Mouse (Mus musculus) A20 (cell line): ENCODE data around the gene Rasgrp1.

Experiments used
- DNase-seq: peaks from one replicate; pipeline ENCODE4 v3.0.0-alpha.2; 2011; ENCODE audit warnings: low read depth, low spot score

The Rasgrp1 gene

DNA sequence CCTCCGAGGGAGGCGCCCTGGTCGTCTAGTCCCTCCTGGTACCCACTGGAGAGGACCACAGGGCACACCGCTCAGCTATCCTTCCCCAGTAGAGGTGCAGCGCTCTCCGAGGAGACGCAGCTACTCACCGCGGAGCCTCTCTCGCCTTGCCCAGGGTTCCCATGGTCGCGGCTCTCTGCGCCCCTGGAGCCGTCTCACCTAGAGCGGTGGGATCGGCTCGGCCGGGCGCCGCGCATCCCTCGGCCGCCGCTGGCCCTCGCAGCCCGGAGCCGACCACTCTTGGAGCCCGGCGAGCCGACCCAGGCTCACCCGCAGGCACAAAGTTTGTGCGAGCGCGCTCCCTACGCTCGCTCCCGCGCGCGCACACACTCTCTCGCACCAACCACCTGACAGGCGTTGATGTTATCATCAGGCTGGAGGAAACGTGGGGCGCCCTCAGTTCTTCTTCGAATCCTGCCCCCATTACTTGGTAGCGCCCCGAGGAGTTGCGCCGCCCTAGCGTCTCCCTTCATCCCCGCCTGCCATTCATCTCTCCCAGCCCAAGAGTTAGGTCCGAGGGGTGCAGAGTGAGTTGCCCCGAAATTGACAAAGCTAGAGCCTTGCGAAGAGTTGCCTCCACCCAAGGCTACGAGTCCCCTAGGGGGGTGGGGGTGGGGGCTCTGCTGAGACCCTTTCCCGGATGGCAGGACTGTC lies at the start of gene Rasgrp1:
Gene Rasgrp1 (minus strand): TSS at position 455 of the 693 bp plus-strand sequence.
- peak; percentile 87 for DNase-seq

DNA sequence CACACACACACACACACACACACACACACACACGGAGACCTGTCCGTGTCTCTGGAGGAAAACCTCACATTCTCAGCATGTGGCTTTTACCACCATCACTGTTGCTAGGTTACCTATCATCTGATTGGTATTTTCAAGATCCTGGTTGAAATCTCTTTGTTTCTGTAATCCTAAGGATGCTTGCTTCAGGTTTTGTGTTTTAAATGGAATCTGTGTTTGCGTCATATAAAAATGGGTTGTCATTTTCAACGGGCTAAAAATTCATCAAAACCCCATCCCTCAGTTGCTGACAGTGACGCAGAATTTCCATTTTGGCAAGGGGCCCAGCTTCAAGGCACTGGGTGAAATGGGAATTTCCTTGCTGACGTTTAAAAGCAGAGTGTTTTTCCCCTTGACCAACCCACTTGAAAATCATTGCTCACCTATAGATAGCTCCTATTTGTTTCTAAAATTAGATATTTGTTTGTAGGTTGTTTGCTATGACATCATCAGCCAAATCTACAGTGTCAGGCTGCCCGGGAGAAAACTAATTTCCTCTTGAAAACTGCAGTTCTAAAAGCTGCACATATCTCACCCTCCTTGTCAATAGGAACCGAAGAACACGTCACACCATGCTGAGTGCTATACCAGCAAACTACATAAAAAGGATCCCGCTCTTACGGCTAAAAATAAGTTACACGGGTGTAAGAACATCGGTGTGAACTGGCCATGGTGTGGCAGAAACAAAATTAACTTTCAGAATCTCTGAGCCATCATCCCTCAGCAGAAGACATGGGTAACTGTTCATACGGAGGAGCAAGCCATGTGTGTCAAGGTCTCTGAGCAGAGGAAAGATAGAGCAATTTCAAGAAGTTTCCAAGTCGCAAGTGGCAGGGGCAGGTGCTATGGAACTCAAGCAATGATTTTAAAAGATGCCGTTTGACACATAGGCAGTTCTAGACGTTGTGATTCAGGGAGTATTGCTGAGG lies 47.4 kb upstream of the Rasgrp1 start:
- DNase-seq, result no peak

DNA sequence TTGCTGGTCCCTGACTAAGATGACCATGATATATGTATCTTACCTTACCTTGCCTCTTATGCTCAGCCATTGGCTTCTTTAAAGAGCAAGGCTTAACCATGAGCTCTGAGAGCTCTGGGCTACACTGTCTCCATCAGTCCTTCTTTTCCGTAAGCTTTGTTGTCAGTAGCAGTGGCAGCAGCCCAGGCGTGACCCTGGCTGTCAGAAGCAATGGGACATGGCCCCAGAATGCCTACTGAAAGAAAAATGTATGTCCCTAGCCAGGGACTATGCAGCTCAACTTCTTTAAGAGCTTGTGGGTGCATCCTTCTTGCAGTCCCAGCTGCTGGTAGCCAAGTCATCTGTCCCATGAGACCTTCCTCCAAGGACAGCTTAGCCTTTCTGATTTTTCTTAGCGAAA lies 46.7 kb upstream of the Rasgrp1 start:
- DNase-seq, result no peak

DNA sequence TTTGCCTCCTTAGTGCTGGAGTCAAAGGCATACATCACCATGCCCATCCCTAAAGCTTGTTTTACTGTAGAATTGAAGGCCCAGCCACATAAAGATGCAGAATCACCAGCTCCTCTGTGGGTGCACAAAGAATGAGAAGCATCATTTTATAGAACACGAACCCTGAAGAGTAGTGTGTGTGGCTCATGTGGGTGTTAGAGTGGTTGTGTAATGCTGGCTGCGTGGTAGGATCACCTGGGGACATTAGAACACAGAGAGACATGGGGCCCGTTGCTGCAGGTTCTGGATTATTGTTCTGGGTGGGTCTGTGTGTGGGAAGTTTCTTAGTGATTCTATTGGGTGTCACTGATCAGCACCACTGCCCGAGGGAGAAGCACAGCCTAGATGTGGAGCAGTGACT lies 45.3 kb upstream of the Rasgrp1 start:
- DNase-seq, result no peak

DNA sequence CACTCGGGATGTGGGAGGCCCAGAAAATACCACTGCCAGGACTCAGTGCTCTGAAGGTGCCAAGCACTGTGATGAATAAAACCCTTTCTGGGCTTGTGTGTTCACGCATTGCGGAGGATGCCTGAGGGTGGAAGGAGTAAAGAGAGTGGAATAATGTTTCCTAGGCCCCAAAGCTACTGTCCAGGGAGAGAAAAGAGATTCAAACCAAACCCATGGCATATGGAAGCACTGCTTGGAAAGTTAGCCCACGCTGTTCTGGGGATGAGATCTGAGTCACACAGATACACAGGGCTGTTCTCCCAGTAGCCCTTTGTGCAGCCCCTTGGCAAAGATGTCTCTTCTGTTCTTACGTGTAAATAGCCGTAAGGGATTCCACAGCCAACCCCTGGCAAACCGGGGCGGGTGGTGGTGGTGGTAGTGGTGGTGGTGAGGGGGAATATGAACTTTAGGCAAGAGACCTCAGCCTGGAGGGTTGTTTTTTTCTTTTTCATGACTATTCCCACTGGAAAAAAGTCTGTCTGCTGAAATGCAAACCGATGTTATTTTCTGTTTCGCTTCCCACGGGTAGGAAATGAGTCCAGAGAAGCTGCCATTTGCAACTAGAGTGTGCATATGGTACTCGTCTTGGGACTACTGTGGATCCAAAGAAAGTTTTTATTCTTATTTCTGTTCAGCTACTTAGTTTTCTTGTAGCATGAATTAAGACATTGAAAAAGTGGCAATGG lies 44.3 kb upstream of the Rasgrp1 start:
- no peak for DNase-seq

DNA sequence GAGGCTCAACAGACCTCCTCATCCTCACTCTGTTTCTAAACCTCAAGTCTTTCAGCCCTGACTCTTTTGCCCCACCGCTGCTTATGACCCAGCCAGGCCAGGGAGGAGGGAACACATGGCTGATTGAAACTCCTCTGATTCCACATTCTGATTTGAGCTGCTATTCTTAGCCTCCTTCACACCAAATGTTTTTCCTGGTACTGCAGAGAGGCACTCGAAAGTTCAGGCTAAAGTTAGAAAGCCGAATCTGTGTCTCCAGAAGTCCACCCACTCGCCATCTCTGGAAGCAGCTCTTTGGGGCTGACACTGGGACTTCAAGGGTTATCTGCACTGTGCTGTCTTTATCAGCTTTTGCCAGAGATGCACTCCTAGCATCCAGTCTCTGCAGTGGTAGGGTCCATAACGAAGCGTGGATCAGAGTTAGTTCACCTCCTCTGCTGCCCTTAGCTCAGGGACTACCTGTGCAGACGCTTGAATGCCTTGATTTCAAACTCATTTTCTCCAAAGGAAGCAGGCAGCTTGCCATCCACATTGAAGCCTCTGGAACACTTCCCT lies 43.3 kb upstream of the Rasgrp1 start:
- DNase-seq, result no peak

DNA sequence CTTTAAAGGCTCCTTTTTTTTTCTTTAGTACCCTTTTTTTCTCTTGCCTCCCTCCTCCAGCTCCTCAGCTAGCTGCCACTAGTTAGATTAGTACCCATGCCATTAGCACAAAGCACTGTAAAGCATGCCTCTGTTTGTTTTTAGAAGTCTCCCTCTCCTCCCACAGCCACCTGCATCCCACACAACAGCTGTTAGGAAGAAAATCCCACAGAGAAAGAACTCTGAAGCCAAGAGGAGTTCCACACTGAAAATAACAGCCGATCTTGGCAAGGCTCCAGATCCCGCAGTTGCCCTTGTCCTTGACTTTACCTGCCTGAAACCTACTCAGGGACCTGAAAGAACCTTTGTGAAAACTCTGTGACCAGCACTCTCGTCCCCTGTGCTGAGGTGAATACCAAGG lies 38.5 kb upstream of the Rasgrp1 start:
- no peak for DNase-seq

DNA sequence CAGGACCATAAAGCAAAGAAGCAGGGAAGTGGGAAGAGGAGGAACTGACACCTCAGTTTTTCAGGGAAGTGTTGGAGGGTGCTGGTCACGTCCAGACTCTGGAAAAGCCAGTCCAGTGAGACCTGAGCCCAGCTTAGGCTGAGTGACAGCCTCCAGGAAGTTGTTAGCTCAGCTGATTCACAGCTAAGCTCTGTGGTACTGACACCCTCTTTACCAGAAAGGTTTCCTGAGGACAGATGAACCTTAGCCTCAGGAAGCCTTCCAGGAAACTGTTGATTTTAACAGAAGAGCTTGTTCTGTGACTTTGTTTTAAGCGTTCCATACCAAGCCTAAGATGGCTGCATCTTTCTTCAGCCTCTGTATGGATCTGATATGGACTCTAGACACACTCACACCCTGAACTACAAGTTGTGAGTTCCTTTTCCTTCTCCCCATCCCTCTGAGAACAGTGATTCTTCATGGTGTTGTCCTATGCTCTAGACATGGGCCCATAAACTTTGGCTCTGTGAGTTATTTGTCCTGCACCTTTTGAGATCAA lies 31.6 kb upstream of the Rasgrp1 start:
- DNase-seq, result no peak

DNA sequence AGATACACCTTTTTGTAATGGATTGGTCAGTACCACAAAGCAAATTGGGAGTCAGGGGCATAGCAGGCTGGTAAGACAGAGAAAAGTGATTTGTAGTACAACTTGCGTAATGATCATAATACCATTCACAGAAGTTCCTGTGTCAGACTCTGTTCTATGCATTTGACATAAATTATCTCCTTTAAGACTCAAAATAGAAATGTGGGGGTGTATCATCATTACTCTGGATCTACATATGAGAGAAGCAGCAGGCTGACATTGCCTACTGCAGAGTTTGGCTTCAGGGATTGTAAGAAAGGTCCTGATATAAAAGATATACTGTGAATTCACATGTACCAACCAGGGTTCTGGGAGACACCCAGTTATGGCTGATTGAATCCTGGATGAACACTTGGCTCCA lies 28.9 kb upstream of the Rasgrp1 start:
- DNase-seq, result no peak

DNA sequence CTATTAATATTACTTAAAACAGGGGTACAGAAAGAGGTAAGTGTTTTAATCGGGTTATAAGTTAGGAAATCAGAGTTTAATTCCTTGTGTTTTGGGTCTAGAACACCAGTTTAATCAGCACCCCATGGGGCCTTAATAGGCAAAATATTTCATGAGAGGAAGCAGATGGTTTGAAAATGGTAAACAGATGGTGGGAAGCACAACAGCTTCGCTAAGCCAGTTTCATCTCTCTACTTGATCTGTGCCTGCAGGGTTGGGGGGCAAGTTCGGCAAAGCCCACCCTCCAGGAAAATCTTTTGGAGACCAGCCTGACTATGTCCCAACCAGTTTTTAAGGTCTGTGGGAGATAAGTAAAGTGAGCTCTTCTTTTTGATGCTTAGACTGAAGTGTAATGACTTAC lies 23.7 kb upstream of the Rasgrp1 start:
- DNase-seq, result no peak

DNA sequence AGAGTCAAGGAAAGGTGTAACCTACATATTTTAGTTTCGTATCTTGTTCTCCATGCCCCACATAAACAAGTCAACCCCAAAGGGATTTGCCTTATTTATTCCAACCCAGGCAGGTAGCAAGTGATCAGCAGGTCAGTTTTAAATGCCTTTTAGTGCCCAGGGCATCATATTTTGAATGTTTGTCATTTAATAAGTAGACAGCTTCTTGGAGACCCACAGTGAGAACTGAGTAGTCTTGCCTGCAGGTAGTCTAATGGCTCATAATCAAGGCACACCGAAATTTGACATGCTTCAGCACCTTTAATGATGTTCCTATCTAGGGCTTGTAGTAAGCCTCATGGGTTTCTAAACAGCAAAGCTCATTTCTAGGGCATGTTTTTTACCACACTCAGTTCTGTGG lies 21.3 kb upstream of the Rasgrp1 start:
- no peak for DNase-seq

DNA sequence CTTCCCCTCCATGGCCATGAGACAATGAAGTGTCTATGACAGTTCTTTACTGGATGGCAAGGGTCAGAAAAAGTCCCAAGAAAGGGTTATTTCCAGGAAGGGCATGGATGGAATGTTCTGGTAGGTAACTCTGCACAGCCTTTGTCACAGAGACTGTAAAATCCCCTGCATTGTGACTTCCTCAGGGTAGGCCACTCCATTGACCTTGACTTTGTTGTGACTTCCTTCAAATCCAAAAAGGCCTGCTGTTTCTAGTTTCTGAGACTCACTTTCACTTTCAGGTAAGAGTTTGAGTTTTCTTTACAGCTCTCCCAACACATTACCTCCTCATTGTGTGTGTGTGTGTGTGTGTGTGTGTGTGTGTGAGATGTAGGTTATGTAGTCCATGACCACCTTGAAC lies 15.1 kb upstream of the Rasgrp1 start:
- DNase-seq, result no peak

DNA sequence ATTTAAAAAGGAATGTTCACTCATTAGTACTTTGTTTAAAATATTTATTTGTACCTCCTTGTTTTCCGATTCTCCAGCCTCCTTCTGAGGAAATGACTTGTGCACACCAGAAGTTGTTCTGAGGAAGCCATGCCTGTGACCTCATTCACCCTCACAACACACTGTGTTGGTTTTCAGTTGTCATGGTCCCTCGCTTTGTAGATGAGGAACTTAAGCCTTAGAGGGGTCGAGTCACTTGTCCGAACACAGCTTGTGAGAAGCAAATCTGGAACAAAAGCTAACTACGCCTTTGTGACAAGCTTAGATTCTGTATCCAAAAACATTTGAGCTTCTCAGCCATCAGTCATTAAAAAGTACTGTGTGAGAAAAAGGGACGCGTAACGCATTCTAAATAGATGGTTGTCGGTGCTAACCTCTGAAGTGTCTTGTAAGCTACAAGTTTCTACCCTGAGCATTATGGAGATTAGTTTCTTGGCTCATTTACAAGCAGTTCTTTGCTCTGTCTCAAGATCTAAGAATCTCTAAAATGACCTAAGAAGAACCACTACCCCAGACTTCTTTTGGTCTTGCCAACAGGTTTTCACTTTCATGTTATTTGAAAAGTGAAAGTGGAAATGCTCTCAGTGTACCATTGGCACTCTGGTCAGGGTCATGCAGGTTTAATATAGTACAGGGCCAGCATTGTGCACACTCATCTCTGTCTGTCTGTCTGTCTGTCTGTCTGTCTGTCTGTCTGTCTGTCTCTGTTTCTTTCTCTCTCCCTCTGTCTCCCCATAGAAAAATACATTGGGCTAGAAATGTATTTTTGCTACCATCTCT lies 9.7 kb upstream of the Rasgrp1 start:
- peak; percentile 77 for DNase-seq

DNA sequence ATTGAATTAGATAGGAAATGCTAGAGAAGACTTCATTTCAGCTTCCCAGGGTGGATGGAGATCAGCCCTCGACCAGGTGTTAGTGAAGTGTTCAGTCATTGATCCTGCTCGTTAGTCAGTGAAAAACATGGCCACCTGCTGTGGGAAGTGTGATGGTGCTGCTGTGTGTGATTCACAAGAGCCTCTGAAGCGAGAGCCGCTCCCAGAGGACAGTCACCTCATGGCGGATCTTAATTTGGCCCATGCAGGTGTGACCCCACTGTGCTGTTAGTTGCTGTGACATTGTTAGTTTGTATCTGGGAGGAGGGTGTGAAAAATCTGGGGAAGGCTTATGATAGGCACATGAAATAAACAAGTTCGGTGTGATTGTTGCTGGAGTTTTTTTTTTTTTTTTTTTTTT lies 7.3 kb upstream of the Rasgrp1 start:
- DNase-seq, result peak; percentile 41

DNA sequence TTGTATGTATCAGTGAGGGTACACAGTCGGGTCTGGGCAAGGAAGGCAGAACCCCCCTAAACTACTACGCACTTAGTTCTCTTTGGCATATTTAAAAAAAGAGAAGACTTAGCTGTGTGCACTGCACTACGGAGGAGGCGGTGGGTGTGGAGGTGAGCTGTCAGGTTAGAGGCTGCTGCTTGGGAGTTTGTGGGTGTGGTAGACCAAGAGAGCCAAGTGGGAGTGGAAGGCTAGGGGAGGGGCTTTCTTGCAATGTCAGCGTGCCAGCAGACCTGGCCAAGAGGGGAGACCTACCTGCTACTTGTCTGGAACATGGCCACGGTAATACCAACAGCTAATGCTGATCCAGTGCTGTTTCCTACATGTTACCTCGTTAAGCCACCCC lies 431 bp upstream of the Rasgrp1 start:
- DNase-seq, result no peak

DNA sequence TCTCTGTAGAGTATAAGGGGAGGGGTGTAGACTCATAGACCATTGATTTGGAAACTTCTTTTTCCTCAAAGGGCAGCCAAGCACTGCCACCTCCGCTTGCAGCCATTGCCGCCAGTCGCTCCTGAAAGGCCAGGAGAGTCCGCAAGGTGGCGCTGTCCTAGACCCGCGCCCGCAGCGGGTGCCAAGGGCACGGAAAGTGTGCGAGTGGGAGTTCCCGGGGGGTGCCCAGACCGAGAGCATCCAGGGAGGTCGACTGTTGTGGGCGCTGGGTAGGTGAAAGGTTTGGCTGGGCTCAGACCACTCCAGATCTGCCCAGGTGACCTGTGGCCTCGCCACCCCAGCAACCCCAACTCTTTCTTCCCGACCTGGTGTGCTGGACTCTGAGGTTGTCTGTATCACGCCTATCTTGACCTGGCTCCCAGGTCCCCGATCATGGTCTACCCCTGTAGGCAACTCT lies 683 bp downstream of the Rasgrp1 start:
- DNase-seq, result peak; percentile 93

DNA sequence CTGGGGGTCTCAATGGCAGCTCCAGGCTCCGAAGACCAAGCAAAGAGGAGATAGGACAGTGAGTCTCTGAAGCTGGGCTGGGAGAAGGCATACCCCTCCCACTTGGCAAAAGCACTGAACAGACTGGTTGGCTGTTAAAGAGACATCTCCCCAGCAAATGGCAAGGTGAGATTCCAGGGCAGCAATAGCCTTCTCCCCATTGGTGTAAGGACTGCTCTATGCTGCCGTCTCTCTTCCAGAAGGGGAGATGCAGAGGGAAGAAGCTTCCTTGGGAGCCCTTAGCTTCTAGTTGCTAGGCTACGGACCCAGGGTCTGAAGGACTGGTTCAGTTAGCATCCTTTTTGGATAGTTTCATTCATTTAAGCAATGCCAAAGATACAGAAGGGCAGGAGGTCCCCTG lies 4.3 kb downstream of the Rasgrp1 start:
- DNase-seq, result peak; percentile 16

DNA sequence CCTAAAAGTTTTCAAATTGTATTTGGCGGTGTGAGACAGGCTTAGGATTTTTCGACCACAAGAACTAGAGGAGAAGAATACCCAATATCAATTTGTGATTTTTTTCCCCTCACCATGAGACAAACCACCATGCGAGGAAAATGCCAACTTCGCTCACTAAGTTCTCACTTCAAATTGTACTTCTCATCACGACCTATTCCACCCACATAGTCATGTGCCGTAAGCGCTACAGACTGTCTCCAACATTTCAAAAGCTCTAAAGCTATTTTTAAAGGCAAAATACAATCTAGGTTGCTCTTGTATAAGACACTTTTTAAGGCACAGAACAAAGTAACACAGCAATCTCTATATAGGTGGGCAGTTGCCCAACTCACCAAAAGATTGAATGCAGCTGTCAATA lies 4.9 kb downstream of the Rasgrp1 start:
- DNase-seq, result no peak

DNA sequence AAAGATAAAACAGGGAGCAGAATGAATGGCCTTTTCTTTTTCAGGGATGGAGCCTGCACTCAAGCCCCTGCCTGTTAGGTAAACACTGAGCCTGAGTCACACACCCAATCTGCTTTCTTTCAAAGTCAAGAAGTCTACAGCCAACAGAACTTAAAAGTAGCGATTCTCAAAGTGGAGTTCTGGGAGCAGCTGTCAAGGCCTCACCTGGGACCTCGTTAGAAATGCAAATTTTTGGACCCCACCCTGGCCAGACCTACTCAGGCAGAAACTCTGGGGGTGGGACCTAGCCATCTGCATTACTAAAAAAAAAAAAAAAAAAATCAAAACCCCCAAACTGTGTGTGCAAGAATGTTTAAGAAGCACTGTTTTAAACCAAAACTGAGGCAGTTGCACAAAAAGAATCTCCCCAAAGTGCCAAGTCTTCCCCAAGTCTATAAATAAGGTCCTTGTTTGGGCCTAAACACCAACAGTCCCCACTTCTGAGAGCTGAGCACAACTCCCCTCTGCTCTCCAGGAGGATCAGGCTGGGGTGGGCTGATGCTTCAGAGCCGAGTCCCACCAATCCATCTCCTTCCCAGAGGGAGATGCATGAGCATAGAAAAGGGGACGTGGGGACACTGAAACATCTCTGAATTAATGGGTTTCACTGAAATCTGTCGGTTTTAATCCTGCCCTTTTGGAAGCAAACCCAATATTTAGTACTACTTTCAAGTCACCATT lies 5.7 kb downstream of the Rasgrp1 start:
- DNase-seq, result peak; percentile 91

DNA sequence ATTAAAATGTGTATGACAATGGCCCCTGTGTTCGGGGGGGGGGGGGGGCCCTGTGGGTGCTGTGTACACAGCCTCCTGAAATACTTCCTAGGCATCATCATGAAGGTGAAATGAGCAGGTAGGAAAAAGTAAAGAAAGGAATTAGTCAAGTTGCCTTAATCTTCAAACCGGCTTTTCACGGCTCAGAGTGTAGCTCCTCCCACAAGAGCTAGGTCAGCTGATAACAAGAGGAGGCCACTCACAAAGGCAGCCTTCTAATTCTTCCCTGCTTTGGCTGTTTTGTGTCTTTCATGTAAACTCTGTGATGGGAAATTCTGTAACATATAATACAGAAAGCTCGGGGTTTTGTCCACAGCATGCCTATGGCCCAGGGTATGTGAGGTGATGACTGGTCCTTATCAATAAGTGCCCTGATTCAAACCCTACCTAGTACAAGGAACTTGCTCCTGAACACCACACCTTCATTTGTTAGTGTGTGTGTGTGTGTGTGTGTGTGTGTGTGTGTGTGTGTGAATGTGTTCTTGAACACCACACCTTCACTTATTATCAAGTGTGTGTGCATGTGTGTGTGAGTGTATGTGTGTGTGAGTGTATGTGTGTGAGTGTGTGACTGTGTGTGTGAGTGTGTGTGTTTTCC lies 7.1 kb downstream of the Rasgrp1 start:
- peak; percentile 71 for DNase-seq
